Mouse (Mus musculus): ENCODE data around the gene Trim69. TPM values are rescaled to one million over a fixed set of nuclear protein-coding genes. Genes with fewer than 3 reads are reported as not detected.

Trim69 gene
- total RNA-seq, 2 experiments from 2014 or later: not detected

DNA sequence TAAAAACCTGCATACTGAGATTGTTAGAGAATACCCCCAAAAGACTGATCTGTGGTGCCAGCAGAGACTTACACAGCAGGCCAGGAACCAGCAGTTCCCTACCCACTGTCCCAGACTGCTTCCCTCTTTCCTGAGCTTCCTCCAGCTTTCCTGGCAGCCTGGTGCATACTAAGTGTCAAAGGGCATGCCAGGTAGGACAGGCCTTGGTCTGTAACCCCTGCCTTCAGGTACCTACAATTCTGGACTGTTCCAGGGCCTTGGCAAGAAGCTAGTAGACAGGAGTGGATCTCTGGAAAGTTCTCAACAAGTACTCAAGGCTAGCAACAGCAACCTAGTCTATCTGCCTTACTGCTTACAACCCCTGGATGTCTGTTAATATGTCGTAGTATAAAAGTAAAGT is 9.3 kb upstream of the Trim69 start:
- intact Hi-C loops (cut with DNase I): no loop called here
- no peak for DNase-seq

DNA sequence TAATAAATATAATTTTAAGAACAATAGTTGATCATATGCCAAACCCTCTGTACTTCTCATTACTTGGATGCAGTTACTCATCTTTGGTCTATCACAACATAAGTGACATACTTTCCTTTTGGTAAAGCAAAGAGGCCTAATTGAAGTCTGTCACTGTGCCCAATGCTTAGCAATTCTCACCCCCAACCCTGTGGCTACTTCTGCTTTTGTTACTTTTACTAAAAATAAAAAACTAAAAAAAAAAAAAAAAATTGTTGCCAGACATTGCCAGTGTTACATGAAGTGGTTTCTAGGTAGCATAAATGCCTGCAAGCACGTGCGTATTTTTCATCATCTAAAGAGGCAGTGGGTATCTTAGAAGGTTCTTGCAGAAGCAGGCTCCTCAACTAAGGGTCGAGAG is 7.7 kb upstream of the Trim69 start:
- intact Hi-C loops (cut with DNase I): no loop called here
- DNase-seq: no peak

DNA sequence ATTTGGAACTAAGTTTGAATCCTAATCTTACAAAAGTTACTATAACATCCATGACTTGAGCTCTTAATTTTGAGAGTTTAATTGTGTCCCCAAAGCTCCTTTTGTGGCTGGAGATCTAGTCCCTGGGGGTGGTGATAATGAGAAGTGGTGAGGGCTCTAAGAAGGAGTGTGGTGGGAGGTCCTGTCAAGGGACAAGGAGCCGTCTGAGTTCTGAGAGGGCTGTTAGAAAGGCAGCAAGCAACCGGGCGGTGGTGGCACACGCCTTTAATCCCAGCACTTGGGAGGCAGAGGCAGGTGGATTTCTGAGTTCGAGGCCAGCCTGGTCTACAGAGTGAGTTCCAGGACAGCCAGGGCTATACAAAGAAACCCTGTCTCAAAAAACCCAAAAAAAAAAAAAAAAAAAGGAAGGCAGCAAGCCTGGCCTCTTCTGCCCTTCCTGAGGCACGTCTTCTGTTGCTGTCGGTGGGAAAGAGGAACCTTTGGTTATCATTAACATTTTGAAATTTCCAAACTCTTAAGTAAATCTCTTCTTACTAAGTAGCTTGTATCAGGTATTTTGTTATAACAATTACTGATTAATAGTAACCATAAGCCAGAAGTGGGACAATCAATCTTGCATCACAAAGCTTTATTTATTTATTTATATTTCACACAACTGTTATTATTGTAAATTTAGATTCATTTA is 6.7 kb upstream of the Trim69 start:
- intact Hi-C loops (cut with DNase I): no loop called here
- DNase-seq: no peak

DNA sequence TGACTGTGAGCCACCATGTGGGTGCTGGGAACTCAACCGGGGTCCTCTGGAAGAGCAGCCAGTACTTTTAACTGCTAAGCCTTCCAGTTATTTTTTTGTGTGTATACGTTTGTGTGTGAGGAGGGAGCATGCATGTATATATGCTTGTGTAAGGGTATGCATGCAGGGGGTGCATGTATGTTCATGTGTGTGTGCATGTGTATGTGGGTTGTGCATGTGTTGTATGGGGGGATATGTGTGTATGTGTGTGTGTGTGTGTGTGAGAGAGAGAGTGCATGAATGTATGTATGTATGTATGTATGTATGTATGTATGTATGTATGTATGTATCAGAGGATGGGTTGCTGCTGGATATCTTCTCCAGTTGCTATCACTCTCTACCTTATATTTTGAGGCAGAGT is 6.0 kb upstream of the Trim69 start:
- DNase-seq: no peak
- intact Hi-C loops (cut with DNase I): no loop called here

DNA sequence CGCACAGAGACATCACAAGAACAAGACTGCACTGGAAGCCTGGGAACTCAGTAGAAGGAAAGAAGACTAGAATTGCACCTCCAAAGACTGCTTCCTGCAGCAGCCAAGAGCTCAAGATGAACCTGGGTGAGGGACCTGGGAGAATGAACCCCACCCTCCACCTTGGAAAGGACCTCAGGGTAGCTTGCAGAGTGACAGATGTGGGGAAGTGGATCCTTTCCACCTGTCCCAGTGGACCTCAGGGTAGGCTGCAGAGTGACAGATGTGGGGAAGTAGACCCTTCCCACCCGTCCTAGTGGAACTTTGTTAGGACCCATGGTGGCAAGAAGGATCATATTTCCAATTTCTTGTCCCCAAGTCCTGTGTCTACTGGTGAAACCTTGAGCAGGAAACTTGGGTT is 5.2 kb upstream of the Trim69 start:
- intact Hi-C loops (cut with DNase I): no loop called here
- no peak for DNase-seq

DNA sequence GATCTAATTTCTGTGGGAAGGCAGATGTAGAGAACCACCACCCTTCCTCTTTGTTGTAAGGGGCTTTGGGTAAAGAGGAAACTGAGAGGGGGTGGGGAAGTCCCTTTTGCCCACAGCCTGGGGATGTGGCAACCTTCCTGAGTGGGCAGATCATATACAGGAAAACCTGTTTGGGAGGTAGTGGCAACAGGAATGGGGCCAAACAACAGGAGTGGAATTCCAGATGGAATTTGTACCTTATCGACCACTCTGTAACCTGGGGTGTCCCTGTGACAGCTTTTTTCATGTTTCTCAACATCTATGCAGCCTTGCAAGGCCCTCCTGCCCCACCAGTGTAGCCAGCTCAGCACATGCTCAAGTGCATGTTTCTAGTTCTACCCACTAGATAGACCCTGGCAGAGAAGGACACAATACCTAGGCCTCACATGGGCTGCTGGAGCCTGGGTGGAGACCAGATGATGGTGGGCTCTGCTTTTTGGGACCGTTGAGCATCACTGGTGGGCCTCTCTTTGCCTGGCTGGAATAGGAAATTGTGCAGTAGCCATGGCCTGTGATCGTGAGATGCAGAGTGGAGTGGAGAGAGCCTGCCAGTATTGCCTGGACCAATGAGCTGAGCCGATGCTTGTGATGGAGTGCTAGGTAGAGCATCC is 4.3 kb upstream of the Trim69 start:
- DNase-seq: no peak
- intact Hi-C loops (cut with DNase I): no loop called here

DNA sequence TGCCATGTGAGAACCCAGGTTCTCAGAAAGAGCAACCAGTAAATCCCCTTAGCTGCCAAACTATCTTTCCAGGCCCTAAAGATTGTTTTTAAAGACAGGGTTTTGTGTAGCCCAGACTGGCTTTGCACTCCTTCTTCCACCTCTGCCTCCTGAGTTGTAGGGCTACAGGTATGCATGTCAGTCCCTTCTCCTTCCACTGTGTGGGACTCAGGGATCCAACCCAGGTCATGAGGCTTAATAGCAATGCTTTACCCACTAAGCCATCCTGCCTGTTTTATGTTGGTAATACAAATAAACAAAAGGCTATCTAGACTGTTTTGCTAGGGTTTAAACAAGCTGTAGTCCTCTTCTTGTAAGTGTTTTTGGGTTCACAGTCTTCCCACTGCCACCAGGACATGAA is 2.9 kb upstream of the Trim69 start:
- intact Hi-C loops (cut with DNase I): no loop called here
- no peak for DNase-seq

DNA sequence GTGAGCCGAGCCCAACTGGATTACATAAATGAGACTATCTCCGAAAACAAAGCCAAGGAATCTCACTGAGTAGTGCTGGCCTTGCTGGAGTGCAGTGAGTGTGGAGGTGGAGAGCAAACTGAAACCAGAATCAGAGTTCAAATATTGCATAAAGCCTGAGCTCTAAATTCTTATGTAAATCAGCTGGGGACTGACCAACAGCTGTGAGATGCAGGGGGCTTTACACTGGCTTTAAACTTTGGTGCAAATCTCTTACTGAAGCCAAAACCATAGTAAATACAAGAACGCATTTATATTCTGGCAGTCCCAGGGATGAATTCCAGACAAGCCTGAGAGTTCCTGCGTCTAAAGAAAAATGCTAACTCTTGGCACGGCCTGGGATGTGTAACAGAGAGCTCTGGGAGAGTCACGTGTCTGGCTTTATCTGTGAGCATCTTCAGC is 2.1 kb upstream of the Trim69 start:
- DNase-seq: no peak
- intact Hi-C loops (cut with DNase I): no loop called here

DNA sequence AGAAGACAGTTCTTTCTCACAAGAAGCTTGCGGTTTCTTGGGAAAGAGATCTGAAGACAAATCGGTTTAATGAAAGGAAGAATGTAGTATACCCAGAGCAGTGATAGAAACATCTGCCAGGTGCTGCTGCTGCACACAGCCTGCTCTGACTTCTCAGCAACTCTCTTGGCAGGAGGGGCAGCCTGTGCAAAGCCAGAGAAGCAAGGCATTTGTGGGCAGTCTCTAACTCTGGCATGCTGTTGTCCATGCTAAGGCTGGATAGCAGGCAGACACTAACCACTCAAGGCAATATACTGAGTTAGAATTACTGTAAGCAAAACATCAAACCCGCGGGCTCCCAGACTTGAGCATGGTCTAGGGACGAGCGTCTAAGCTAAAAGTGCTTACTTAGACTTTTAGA is 833 bp upstream of the Trim69 start:
- intact Hi-C loops (cut with DNase I): loop anchor here (1.0 to 2.0 kb wide), 2 partner anchors 41 to 89 kb away; partner anchors contain the start of gene Spg11
- no peak for DNase-seq

DNA sequence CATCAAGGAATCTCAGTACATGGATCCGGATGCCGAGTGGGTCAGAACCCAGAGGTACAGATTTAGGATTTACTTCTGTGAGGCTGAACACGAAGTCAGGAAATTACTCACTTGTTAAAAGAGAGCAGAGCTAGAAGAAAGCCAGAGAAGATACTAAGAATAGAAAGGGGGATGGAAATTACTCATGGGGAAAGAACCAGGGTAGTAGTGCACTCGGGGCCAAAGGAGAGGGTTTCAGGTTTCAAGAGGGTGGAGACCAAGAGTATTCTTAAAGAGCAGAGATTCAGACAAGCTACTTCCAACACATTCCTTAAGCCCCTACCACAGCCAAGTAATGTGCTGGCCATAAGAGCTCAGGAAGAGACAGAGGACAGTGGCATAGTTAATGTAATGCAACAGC is 1.0 kb downstream of the Trim69 start:
- peak in 1 of 2 experiments; percentile 14 for DNase-seq
- intact Hi-C loops (cut with DNase I): loop anchor here (2.0 kb wide), 1 partner anchor 43 kb away; the partner anchor contains the start of gene Spg11

DNA sequence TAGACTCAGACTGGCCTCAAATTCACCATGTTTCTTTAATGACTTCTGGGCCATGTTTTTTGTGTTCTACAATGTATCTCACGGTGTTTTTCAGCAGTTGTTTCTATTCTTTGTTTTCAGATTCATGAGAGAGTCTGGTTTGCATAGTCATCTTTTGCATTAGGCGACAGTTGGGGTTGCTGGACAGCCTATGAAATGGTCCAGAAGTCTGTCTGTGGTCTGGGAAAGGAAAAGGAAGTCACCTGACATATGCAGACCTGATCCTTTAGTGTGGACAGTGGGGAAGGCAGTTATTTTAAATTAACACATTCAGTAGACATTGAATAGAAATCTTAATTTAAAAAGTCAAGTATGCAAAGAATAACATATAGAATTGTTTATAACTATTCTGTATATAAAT is 2.0 kb downstream of the Trim69 start:
- intact Hi-C loops (cut with DNase I): no loop called here
- no peak for DNase-seq

DNA sequence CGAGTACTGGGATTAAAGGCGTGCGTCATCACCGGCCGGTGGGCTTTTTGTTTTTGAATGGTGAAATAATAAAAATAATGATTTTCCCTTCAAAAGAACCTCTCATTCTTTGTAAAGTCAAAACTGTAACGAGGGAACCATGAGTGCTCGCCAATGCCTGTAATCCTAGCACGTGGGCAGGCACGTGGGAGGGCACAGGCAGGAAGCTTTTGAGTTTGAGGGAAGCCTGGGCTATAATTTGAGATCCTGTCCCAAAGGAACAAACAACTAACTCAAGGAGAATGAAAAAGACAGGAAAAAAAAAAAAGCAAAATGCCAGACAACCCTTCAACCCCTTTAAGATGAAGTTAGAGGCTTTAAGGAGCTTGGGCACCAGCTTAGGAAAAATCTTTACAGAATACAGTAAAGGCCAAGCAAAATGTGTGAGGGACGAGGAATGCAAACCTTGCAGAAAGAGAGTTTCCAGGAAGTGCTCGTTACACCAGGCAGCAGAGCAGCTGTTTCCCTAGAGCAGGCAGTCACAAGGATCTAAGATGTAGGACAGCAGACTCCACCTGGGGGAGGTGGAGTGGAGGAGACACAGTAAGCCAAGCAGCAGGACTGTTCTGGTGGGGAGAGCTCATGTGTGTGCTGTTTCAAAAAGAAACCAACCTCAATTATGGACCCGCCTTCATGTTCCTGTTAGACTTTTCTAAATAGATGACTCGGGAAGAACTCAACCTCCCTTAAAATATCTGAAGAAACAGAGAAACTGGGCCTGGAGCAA is 3.1 kb downstream of the Trim69 start:
- DNase-seq: peak in 1 of 2 experiments; percentile 16
- intact Hi-C loops (cut with DNase I): no loop called here

DNA sequence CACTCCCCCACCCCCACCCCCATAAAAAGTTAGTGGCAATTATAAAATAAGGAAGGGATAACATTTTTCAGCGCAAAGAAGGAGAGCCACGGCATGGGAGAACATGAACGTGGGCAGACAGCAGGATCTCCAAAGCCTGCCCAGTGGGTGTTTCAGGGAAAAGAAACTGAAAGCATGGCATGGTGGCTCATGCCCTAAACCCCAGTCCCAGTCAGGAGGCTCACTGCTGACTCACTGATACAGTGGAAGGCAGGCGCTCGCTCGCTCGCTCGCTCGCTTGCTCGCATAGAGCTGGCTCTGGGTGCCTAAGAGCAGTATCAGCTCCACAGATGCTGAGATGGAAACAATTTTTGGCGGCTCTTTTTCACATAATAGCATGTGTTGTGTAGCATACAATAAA is 3.8 kb downstream of the Trim69 start:
- no peak for DNase-seq
- intact Hi-C loops (cut with DNase I): no loop called here

DNA sequence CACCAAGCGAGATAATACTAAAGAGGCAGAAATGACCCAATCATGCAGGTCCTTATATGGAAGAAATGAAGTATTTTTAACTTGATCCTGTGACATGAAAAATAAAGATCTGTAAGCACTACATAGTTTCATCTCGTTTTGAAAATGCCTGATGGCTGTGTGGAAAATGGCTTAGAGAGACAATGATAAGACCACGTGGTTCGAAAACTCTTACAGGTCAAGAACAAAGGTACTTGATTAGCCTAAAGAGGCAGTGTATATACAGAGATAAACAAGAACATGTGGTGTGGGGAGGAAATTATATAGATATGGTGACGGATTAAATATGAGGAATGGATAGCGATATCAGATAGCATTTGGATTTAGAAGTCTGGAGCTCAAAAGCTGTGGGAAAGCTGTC is 10.8 kb downstream of the Trim69 start:
- no peak for DNase-seq
- intact Hi-C loops (cut with DNase I): no loop called here

DNA sequence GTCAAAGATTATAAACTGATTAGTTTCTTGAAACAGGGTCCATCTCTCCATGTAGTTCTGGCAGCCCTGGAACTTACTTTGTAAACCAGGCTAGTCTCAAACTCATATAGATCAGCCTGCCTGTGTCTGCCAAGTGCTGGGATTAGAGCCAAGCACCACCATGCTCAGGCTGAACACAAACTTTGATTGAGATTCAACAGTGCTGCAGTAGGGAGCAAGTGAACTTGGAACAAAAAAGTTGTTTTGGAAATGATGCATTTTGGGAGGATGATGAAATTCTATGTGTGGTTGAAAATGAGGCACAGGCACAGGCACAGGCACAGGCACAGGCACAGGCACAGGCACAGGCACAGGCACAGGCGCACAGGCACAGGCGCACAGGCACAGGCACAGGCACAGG is 11.7 kb downstream of the Trim69 start:
- intact Hi-C loops (cut with DNase I): no loop called here
- no peak for DNase-seq

DNA sequence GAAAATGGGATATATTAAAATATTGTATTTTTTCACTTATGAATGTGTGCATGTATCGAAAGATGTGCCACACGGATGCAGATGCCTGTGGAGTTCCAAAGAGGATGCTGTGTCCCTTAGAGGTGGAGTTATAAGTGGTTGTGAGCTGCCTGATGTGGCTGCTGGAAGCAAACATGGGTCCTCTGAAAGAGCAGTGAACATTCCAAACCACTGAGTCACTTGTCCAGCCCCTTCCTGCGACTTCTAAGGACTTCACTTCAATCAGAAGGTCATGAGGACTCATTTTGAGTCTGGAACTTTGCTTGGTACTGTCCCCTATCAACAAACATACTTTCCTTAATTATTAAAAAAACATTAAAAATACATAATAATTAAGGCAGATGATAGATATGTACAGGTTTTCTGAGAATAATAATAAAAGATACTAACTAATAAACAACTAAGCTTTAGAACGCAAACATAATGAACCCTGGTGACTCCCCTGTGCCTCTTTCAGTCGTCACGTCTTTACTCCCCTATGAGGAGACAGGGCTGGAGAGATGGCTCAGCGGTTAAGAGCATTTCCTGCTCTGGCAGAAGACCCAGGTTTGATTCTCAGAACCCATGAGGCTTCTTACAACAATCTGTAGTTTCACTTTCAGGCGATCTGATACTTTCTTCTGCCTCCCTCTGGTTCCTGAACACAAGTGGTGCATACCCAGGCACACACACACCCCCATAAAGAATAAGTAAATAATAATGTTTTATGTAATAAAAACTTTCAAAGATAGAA is 19.7 kb downstream of the Trim69 start:
- intact Hi-C loops (cut with DNase I): no loop called here

DNA sequence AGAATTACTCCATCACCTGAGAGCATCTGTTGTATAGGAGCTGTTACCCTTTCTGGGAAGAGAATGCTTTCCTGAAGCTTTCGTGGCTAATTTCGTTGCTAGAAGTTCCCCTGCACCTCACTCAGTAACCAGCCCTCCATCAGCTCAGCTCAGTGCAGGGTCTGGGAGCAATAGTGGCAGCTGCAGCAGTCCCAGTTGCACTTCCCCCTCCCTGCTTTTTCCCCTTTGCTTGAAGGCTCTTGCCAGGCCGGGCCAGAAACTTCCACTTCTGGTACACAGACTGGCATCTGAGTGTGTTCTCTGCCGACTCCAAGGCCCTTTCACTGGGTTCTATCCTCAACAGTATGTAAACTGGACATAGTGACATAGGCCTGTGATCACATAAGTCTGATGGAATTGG is 24.6 kb downstream of the Trim69 start:
- intact Hi-C loops (cut with DNase I): no loop called here
- DNase-seq: no peak

More for the DNA sequence above, 19.7 kb downstream of the Trim69 start:
- DNase-seq: no peak

DNA sequence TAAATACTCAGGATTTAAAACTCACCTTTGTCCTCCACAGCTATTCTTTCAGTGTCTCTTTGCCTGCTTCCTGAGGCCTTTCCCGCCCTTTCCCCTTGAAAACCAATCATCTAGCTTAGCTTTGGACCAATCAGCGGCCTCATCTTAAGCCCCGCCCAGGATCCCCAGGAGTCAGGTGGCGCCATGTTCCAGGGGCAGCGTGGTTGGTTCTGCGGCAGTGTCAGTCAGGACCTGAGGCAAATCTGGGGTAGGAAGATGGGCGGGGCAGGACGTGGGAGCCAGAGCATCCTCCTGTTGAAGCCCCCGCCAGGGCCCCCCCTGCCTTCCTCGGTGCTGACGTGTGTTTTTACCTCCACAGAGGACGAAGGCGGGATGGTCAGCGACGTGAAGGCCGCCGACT is 25.6 kb downstream of the Trim69 start, which contains the start of the genes Patl2 and Terb2:
Gene Patl2 (minus strand): TSS at position 84 of the 400 bp plus-strand sequence.
Gene Terb2 (plus strand): TSS at position 167 of the 400 bp plus-strand sequence.
- intact Hi-C loops (cut with DNase I): no loop called here
- no peak for DNase-seq

DNA sequence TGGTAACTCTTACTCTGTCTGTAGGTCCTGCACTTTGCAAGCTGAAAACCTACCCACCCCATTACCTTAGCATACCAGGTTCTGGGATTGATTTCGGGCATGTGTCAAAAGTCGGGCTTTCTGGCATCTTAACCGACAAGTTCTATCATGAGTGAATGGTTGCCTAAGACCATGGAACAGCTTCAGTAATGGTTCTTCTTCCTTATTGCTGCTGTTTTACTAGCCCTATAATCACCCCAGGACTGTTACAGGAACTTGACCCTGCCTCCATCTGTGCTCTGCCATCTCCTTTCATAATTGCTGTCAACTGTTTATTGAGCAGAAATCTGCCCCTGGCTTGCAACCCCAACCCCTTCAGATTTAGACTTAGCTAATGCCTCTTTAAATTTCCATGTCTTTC is 26.3 kb downstream of the Trim69 start:
- intact Hi-C loops (cut with DNase I): no loop called here
- no peak for DNase-seq

DNA sequence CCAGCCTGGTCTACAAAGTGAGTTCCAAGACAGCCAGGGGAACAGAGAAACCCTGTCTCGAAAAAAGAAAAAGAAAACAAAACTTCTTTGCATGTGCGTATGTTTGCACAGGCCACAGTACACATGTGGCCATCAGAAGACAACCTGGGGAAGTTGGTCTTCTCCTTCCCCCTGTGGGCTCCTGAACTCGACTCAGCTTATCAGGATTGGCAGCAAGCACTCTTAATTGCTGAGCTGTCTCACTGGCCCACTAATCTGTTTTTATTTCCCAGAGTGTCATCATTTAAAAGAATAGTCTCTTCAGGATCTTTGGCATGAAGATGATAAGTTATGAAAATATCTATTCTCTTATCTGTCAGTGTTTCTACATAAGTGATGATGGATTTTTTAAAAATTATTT is 31.3 kb downstream of the Trim69 start:
- no peak for DNase-seq
- intact Hi-C loops (cut with DNase I): loop anchor here (10.0 kb wide), 1 partner anchor 433 kb away; no protein-coding TSS in a partner anchor

DNA sequence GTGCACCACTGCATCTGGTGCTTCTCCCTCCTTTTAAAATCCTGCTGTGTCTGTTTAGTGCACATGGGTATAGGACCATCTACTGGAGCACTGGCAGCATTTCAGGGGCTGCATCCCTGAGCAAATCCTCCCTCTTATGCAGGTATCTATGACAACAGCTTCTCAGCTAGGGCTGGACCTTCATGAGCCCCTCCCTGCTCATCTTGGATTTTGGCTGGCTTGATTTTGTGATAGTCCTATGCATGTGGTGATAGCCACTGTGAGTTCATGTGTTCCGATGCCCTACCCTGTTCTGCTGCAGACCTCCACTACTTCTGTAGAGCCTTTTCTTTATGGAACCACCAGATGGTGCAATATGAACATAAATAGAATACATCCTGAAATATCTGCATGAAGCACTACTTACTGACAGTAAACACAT is 34.0 kb downstream of the Trim69 start:
- intact Hi-C loops (cut with DNase I): loop anchor here (1.0 to 10.0 kb wide), 4 partner anchors 50 to 430 kb away; no protein-coding TSS in a partner anchor
- peak; percentile 9 to 32 for DNase-seq
